Mouse (Mus musculus) retina, postnatal 1 day (tissue): ENCODE results near the gene Banp.

ENCODE experiments used
- DNase-seq: peaks from one replicate; pipeline ENCODE4 v3.0.0-alpha.2; 2012

Banp gene

DNA sequence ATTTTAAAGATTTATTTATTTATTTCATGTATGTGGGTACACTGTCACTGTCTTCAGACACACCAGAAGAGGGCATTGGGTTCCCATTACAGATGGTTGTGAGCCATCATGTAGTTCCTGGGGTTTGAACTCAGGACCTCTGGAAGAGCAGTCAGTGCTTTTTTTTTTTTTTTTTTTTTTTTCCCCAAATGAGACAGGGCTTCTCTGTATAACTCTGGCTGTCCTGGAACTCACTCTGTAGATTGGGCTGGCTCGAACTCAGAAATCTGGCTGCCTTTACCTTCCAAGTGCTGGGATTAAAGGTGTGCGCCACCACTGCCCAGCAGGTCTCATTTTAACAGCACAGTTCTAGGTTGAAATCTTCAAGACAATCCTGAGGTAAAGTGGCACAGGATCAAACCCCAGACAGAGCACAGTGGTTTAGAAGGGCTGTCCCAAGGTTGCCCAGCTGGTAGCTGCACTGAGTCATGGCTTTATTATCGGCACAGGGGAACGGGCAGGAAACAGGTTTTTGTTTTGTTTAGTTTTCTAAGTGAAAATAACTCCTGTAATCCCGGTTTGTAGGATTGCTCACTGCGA lies at the start of gene Banp:
TSS of gene Banp (plus strand) at position 529 of the 579 bp plus-strand sequence.
- no peak for DNase-seq

DNA sequence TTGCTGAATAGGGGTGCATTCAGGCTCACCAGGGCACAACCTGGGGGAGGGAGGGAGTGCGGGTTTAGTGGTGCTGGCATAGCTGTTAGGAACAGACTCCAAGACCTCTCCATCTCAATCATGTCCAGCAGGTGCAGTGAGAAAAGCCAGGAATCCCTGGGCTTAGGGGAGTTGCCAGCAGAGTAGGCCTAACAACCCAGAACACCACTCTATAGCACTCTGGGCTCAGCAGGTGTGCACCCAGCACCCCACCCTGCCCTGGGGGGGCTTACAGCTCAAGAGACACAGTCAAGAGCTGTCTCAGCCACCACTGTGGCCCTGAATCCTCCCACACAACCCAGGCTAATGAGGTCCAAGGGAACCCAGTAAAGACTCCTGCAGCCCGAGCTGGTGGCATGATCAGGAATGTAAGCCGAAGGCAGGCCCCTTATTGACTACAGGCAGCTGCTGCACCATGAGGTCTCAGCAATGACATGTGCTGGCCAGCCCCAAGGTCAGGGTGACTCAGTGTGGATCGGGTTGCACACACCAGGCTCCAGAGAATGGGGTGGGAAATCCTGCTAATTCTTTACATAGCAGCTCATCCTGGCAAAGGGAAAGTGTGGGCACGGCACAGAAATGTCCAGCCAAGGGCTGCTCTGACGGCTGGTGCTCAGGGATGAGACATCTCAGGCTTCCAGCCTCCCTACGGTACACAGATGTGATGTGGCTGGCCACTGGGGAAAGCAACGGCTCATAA lies 47.9 kb upstream of the Banp start:
- peak; percentile 32 for DNase-seq

DNA sequence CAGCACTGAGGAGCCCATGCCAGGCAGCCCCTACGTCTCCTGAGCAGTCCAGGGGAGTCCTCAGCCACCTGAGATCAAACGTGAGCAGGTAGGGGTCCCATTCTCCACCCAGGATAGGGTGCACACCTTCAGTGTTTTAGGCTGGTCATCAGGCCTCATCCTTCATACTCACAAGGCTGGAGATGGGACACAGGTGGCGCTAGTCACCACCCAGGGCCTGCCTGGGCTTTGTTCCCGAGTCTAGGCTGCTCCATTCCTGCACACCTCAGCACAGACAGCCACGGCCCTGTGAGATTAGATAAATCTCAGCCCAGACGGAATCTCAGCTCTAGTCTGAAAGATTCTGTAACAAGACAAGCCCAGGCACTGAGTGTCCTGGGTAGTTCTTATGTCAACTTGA lies 45.6 kb upstream of the Banp start:
- DNase-seq, result no peak

DNA sequence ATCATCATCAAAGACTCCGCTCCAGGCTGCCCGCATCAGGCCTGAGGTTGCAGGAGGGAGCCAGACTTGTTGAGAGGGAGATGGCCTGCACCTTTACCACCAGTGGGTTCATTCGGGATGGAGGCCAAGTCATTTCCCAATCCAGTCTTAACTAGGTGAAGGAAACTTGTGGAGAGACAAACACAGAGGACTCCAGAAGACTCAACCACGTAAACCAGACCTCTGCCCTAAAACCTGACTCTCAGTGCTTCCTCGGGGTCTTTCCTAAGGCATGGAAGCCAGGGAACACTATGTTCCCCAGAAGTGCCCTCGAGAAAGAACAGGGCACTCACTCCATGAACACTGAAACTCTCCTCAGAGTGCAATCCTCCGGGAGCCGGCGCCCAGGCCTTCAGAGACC lies 44.6 kb upstream of the Banp start:
- no peak for DNase-seq

DNA sequence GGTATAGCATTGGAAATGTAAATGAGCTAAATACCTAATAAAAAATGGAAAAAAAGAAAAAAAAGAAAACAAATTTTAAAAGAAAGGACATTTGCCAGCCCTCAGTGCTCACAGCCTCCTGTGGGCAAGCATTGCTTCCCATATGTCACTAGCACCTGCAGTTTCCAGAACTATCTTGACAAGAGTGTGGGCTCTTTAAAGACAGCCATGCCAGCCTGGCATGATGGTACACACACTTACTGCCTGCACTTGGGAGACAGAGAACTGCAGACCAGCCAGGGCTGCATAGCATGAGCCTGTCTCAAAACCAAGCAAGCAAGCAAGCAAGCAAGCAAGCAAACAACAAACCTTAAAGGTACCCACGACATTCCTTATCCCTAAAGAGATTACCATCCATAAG lies 44.1 kb upstream of the Banp start:
- DNase-seq, result no peak

DNA sequence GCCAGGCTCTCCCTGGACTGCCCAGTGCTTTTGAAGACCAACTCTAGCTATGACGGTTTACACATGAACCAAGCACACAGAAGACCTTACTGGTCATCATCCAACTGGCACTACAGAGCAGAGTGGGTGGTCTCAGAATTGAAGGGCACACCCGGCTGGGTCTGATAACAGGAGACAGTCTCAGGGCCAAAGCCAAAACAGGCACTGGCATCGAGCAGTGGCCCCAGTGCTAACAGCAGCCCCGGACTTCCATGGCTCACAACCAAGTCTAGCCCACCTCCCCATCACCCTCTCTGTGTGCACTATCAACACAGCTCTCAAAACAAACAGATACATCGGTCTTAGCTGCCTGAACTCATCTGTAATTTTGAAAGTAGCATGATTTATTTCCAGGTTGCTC lies 43.7 kb upstream of the Banp start:
- DNase-seq, result peak; percentile 27

DNA sequence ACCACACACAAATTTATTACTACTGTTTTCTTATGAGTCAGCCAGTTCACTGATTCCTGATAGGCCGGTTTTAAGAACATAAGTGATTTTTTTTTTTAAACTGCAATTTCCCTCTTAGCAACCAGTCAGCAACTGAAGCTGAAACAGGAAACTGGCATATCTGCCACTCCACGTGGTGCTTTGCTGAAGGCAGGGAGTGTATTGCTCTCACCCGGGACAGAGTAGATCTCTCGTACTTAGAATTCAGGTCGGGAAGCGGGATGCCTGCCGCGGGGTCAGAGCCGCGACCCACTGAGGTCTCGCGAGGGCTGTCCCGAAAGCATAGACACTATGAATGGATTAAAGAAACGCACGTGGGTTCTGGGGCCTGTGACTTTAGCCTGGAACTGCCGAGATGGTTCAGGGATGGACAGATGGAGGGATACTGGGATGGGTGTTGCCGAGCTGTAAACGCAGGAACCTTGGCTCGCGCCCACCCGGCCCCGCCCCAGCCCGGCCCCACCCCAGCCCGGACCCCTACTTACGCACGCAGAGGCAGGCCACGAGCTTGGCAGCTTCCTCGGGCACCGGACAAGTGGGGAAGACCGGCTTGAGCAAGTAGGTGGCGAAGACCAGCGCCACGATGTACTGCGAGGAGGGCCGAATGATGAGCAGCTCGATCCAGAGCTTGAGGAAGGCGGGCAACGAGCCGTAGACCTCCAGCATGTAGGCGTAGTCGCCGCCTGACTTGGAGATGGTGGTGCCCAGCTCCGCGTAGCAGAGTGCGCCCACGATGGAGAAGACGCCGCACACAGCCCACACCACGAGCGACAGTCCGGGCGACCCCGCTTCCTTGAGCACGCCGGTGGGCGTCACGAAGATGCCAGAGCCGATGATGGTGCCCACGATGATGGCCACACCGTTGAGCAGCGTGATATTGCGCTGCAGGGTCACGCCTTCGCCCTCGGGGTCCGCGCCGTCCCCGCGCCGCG lies 42.7 kb upstream of the Banp start:
- DNase-seq, result peak; percentile 69

DNA sequence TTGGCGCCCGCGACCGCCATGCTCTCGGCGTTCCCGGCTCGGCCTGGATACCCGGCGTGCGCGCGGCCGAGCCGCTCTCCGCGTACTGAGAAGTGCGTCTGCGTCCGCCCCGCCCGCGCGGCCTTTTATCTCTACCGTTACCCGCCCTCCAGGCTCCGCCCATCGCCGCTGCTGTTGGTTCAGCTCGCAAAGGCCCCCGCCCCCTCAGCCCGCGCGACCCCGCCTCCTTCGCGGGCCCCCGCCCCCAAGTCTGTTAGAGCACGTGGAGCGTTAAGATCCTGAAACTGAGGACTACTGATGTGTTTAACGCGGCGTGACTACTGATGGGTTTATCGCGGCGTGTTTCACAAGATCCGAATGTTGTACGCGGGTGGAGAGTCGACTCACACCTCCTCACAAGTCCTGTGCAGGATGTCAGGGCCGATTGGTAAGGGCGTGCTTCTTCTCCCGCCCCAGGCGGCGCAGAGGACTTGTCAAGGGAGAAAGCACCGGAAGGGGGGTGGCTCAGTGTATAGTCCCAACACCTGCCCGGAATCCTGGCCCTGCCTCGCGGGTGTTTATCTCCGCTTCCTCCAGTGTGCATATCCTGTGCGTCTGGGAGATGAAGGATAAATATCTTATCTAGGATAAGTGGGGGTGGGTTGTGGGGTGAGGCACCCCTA lies 41.8 kb upstream of the Banp start, which contains the start of gene Slc7a5:
TSS of gene Slc7a5 (minus strand) at position 108 of the 662 bp plus-strand sequence.
- DNase-seq, result peak; percentile 98

DNA sequence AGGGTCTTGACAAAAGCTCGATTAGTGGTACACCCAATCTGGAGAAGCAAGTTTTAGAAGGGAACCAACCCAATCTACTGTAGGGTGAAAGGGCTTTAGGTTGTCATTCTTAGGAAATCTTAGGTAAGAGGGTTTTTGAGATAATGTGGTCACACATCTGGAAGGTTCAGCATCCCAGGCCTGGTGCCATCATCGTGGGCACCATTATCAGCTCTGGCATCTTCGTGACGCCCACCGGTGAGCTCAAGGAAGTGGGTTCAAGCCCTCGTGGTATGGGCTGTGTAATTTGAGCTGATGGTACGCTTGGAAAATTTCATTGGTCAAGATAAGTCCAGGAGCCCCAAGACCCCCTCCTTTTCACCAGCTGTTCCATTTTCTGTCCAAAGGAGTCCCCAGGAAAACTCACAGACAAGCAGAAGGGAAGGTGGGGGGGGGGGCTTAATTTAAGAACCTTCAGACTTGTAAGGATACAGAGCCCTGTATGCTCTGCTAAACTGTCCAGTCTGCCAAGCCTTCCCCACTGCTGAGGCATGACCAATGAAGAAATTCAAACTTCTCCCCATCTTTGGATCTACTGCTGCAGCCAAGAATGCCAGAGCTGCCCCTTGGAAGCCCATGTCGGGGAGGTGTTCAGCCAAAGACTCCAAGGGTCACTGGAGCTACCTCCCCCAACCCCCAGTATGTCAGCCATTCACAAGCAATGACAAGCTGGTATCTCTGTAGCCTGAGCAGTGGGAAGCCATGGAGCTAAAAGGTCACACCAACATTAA lies 41.0 kb upstream of the Banp start:
- DNase-seq, result no peak

DNA sequence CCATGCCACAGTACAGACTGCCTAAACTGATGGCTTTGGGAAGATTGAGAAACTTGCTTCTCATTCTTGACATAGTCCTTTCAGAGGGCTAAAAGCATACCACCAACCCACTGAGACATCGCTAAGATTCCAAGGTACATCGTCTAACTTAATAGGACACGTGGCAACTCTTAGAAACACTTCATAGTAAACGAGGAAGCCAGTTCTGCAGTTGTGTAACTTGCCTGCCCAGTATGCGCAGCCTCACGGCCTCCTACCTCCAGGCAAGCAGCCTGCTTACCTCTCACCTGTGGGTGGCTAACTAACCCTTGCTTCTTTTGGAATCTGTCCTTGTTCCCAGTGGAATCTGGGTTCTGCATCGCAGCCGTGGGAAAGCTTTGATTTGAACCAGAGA lies 40.4 kb upstream of the Banp start:
- DNase-seq, result no peak

DNA sequence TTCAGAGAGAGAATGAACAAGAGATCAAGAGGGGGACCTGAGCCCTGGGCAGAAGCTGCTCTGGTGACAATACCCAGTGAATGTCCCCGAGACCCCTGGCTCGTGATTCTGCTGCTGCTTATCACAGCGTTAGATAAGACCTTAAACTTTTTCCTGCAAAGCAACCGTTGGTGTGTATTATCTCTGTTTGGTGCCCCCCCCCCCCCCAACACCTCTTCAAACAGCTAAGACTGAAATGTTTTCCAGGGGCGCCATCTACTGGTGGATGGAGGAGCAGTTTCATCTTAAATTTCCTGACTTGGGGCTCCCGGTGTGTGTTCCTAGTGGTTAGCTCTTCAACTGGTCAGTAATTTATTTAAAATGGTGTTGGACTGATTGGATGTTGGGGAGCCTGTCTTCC lies 39.9 kb upstream of the Banp start:
- peak; percentile 89 for DNase-seq

DNA sequence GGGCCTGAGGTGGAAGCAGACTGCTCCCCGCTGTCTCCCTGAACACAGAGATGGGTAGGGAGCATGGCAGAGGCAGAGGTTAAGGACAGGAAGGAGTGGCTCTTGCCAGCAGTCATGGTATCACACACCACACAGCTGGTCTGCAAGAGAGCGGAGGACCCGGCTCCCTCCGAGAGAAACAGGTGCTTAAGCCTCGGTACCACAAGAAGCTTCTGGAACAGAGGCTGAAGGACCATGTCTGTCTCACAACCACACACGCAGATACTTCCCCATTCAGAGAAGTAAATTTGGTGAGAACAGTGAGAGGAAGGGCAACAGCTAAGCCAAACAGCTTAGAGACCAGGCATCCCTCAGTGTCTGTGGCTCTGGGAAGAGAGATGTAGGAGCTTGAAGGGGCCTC lies 38.1 kb upstream of the Banp start:
- no peak for DNase-seq

DNA sequence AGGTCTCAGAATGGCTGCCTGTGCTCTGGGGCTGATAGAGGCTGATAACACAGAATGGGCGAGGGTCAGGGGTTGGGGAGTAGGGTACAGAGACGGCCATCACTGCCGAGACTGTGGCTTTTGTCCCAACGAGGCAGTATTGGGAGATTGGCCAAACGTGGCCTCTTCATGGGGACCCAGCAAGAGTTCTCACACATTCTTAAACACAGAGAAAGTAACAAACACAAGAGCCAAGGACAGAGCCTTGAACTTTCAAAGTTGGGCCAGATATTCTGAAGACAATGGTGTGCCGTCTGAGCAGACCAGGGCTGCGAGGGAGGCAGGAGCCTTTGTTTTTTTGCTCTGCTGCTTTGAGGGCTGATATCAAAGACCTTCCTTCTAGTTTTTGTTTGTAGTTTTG lies 37.6 kb upstream of the Banp start:
- DNase-seq, result no peak

DNA sequence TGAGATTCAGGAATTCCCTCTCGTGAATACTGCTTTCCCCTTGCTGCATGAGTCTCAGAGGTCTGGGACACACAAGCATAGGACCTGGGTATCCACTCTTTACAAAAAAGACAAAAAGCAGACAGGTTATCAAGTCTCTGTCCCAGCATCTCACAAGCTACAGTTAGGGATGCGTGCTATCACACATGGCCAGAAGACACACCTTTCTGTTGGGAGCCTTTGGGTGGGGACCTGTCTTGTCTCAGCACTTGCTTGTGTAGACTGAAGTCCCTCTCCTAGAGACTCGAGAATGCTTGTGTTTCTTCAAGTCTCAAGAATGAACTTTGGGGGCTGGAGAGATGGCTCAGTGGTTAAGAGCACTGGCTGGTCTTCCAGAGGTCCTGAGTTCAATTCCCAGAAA lies 36.7 kb upstream of the Banp start:
- no peak for DNase-seq

DNA sequence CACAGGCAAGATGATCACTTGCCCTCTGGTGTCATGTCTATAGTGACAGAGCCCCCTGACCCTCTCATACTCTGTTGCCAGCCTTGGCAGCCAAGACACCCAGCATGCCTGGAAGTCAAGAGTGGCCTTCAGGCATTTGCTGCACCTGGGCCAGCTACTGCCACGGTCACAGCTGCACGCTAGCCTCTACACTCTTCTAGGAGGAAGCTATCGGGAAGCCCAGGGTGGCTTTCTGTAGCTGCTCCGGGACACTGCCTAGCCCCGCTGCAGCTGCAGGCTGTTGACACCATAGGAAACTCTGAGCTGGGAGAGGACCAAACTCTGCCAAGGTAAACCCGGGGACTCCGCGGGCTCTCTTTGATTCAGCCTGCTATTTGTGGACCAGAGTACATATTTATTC lies 36.2 kb upstream of the Banp start:
- DNase-seq, result no peak

DNA sequence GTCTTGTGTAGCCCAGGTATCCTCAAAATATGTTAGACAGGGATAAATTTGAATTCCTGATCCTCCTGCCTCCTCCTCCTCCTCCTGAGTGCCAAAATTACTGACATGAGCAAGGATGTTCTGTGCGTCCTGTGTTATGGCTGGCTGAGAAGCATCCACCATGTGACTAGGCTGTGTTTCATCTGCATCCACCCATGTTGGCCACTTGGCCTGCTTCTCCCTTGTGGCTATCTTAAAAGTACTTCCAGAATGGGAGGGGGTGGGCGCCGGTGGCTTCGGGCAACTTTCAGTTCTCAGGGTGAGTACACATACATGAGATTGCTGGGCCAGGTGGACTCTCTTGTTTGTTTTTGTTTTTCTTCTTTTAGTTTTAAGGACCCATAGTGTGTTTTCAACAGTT lies 30.4 kb upstream of the Banp start:
- no peak for DNase-seq

DNA sequence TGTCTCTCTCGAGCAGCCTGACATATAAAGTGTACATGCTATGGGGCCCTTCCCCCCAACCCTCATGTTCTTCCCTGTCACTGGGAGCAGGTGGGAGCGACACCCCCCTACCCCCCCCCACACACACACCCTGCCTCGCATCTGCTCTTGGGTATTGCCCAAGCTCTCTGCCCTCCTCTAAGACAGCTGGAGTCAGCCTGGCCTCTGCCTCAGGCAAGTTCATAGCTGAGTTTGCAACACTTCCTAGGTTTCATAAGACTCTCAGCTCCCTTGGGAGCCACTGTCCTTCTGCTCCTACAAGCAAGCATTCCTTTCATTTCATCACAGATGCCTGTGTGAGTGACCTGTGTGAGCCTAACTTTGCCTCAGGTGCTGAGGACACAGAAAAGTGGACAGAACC lies 29.8 kb upstream of the Banp start:
- peak; percentile 17 for DNase-seq

DNA sequence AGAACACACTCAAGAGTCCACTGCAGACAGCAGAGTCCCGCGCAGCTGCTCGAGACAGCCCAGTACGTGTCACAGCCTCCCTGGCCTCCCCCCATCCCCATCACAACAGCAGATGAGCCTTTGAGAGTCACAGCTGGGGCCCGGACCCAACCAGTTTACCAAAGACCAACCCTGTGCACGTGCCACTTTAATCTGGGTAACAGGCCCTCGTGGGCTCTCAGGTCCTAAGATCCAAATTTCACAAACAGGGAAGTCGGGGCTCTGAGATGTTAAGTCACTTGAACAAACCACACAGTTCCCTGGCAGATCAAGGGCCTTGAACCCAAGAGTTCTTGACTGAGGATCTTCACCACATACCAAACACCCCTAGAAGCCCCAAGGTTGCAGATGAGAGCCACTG lies 28.0 kb upstream of the Banp start:
- DNase-seq, result no peak

DNA sequence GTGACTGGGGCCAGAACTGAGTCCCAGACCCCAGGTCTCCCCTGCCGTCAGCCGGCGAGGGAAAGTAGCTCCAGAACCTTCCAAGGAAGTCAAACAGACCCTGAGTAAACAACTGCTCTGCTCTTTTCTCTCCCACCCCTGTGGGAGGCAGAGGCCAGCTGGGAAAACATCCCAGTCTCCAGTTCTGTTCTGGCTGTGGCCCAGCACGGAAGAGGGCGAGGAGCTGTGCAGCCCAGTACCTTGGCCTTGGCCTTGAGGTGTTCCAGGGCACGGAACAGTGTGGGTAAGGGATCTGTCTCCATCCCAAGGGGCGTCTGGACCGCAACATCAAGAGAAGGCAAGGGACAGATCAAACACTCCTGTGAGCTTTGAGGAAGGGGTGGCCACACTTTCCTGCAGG lies 27.4 kb upstream of the Banp start:
- no peak for DNase-seq

DNA sequence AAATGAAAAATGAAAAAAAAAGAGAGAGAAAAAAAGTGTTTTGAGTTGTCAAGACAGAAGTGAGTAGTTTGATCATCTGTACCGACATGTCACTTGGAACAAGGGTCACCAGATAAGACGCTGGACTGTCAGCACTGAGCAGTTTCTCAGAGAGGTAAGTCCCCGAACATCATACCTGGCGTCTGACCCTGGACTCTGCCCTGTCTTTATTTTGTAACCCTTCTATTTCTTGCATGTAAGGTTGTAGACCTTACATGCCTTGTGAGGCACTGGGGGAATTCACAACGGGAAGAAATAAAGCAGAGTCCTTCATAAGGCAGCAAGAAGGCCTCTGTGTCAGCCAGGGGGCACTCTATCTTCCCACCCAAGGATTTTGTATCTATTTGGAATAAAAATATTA lies 24.9 kb upstream of the Banp start:
- DNase-seq, result no peak

DNA sequence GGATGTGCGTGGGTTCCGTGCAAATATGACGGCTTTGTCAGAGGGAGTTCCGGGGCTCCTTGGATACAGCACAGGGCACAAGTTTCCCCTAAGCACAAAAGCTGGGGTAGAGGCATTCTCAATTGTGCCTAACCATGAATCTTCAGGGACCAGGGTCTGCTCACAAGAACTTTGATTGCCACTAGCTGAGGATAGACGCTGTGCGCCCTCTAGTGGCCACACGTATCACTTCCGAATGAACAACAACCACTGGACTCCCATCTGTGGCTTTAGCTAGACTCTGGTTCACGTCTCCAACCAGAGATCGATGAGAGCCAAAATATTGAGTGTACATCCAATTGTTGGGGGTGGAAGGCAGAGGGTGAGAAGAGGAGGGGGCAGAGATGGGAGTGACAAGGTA lies 23.9 kb upstream of the Banp start:
- DNase-seq, result peak; percentile 87

DNA sequence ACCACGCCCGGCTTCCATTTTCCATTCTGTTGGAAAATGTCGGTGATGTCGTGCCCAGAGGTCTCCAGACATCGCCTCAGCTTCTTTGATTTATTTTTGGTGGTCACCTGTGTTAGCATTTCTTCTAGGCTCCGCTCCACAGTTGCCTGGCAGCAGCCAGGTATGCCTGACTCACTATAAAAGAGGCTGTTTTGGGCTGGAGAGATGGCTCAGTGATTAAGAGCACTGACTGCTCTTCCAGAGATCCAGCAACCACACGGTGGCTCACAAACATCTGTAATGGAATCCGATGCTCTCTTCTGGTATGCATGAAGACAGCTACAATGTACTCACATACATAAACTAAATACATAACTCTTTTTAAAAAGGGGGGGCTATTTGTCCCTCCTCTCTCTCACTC lies 23.3 kb upstream of the Banp start:
- no peak for DNase-seq
